Mouse (Mus musculus): ENCODE data around the gene Tub. TPM values are rescaled to one million over a fixed set of nuclear protein-coding genes. Genes with fewer than 3 reads are reported as not detected.

The Tub gene
- total RNA-seq, 2 experiments from 2014 or later = not detected

DNA sequence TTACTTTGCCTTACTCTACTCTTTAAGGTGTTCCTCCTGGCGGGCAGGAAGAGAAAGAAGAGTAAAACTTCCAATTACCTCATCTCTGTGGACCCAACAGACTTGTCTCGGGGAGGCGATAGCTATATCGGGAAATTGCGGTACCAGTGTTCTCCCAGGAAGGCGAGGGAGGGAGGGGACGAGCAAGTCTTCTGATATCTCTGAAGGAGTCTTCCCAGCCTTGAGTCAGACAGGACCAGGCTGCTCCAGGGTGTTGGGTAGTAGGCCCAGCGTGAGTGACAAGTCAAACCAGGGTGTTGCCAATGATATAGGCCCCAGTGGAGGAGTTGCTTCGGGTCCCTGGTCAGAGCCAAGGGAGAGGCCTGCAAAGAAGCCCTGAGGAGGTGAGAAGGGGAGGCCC lies 76.8 kb downstream of the Tub start:
- no peak for ATAC-seq (replicated peaks; ENCODE audit: low FRiP score, poor library complexity, severe bottlenecking)

DNA sequence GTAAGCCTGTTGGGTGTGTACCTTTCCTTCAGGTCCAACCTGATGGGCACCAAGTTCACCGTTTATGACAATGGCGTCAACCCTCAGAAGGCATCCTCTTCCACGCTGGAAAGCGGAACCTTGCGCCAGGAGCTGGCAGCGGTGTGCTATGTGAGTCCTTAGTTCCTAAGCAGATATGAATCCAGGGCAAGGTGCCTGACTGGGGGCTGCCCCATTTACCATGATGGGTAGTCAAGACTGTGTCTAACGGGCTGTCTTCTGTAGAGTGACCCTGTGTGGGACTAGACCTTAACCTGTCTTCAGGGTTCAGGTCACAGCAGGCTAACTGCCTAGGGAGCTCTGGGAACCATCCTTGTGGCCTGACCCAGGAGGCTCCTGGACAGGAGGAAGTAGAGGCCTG lies 77.6 kb downstream of the Tub start:
- ATAC-seq (replicated peaks; ENCODE audit: low FRiP score, poor library complexity, severe bottlenecking) = no peak

- 0 out of 2 replicates have a peak, but pooled peaks have one; percentile 53 for ATAC-seq (replicated peaks; ENCODE audit: low FRiP score, poor library complexity, severe bottlenecking)
Observed at GRCm38 (mm10) chr7:109028204-109028603, 78.1 kb downstream of the Tub start.

DNA sequence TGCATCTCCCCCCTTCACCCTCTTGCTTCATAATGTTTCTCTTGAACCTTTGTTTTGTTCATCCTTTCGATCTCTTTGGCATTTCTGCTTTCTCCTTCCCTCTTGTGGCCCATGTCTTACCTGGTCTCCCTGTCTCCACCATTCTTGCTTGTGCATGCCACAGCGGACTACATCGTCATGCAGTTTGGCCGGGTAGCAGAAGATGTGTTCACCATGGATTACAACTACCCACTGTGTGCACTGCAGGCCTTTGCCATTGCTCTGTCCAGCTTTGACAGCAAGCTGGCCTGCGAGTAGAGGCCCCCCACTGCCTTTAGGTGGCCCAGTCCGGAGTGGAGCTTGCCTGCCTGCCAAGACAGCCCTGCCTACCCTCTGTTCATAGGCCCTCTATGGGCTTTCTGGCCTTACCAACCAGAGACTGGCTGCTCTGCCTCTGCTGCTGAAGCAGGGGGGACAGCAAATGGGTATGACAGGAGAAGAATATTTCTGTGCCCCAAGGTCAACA lies 79.9 kb downstream of the Tub start:
- no peak for ATAC-seq (replicated peaks; ENCODE audit: low FRiP score, poor library complexity, severe bottlenecking)

- no peak for ATAC-seq (replicated peaks; ENCODE audit: low FRiP score, poor library complexity, severe bottlenecking)
Observed at GRCm38 (mm10) chr7:109031331-109031730, 81.2 kb downstream of the Tub start.

GRCm38 (mm10) chr7:109032054-109032453 lies 81.9 kb downstream of the Tub start:
- no peak for ATAC-seq (replicated peaks; ENCODE audit: low FRiP score, poor library complexity, severe bottlenecking)

- no peak for ATAC-seq (replicated peaks; ENCODE audit: low FRiP score, poor library complexity, severe bottlenecking)
Observed at GRCm38 (mm10) chr7:109038121-109038735, 88.1 kb downstream of the Tub start.

GRCm38 (mm10) chr7:109038987-109039386 lies 88.8 kb downstream of the Tub start:
- ATAC-seq (replicated peaks; ENCODE audit: low FRiP score, poor library complexity, severe bottlenecking) = no peak

DNA sequence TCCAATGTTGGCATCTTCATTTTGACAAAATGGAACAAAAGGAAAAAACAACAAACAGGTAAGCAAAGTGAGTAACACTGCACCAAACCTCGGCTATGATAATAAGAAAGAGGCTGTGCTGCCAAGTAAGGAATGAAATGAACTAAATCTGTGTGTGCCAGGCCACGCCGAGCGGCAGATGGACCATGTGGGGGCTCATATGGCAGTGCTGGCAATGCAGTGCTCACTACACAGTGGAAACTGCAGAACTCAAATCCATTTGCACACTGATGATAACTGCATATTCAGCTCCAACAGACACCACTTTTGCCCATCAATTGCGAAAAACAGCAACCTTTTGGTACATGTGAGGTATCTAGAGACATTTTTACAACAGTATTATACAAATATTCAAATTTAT lies 89.3 kb downstream of the Tub start:
- ATAC-seq (replicated peaks; ENCODE audit: low FRiP score, poor library complexity, severe bottlenecking) = no peak

DNA sequence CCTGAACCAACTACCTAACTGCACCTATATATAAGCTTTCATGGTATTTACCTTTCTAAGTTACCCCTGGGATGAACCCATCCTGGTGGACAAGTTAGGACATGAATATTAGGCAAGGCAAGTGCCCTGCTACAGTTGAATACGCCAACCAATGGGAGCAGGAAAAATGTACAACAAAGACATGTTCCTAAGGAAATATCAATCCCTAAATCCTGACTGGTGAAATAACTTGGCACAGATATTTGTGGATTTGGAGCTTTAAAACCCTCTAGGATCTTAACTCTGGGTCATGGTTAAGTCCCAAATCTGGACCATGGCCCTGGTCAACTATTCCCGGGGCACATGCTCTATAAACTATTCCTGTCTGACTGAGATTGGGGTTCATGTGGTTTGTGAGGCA lies 95.7 kb downstream of the Tub start:
- ATAC-seq (replicated peaks; ENCODE audit: low FRiP score, poor library complexity, severe bottlenecking) = no peak

- ATAC-seq (replicated peaks; ENCODE audit: low FRiP score, poor library complexity, severe bottlenecking) = no peak
Observed at GRCm38 (mm10) chr7:109050831-109051230, 100.7 kb downstream of the Tub start.

GRCm38 (mm10) chr7:109059536-109059935 lies 109.4 kb downstream of the Tub start:
- ATAC-seq (replicated peaks; ENCODE audit: low FRiP score, poor library complexity, severe bottlenecking) = no peak

- no peak for ATAC-seq (replicated peaks; ENCODE audit: low FRiP score, poor library complexity, severe bottlenecking)
Observed at GRCm38 (mm10) chr7:109069641-109070040, 119.5 kb downstream of the Tub start.

GRCm38 (mm10) chr7:109072326-109072725 lies 122.2 kb downstream of the Tub start:
- ATAC-seq (replicated peaks; ENCODE audit: low FRiP score, poor library complexity, severe bottlenecking) = no peak

DNA sequence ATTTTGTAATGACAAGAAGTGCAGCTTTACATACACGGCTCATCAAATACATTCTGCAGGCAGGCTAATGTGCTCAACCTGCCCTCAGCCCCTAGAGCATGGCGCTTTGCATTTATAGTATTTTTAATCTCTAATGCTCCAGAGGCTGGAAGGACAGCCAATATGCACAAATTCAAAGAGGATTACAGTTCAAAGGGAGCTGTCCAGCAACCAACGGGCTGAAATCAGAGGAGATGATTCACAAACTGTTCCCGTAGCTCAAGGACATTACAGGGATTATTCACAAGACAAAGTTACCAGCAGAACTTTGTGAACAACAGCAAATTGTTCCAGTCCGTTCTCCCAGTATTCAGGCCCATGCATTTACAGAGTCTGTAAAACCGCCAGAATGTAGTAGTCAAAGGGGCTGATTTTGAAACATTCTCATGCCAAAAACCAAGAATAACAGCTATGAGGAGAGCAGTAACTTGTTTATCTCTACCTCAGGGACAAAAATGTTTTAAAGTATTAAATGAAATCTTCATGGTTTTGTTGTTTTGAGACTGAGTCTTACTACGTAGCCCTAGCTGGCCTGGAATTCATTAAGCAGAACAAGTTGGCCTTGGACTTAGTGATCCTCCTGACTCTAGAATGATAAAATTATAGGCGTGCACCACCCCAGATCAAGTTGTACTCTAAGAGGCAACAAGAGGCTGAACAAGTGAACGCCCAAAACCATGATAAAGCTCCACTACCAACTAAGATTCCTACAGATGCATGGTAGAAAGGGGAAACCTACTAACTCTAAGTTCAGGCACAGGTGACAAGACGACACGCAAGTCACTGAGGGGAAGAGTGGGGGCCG lies 132.4 kb downstream of the Tub start:
- no peak for ATAC-seq (replicated peaks; ENCODE audit: low FRiP score, poor library complexity, severe bottlenecking)

- ATAC-seq (replicated peaks; ENCODE audit: low FRiP score, poor library complexity, severe bottlenecking) = no peak; the same call in 1 of the 2 replicates
Observed at GRCm38 (mm10) chr7:109083113-109083812, 133.1 kb downstream of the Tub start, which contains the start of gene Ric3. TSS of gene Ric3 (minus strand) at chr7:109083331.

DNA sequence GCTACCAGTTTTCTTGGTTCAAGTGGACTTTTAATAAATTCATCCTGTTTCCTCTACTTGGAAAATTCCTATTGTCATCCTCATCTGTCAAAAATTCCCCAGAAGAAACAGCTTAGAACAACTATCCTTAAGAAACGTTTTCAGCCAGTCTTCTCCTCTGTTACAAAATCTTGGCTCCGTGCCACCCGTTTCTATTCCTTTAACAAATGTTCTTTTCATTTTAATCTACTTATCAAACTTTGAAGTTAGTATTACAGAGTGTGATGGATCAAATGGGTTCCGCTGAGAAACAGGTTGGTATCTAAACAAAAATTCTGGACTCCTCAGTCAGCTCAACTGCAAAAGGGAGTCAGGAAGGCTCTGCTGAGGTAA lies 133.7 kb downstream of the Tub start:
- ATAC-seq (replicated peaks; ENCODE audit: low FRiP score, poor library complexity, severe bottlenecking) = no peak

Measured in erythroblast, adult 5-6 weeks (primary cell).